Mouse (Mus musculus) MEL (cell line): ENCODE measurements around the gene Ergic2.
A peak's percentile ranks its signal among the peaks of the same experiment; 100 is the strongest.

ENCODE experiments used
- CTCF ChIP-seq, 3 experiments: IDR thresholded peaks in 2 of 3; conservative IDR thresholded peaks in 1 of 3; 2 replicates each; pipeline ENCODE4 v1.5.1; 2011 to 2012; ENCODE audit warnings: low read length in 3 of 3, low read depth in 2 of 3, mild to moderate bottlenecking in 2 of 3, improper control_type of control experiment in 1 of 3, inconsistent platforms in 1 of 3, mixed read lengths in 1 of 3, moderate library complexity in 1 of 3; ENCODE audit not compliant: control insufficient read depth in 1 of 3, insufficient read depth in 1 of 3, poor library complexity in 1 of 3, severe bottlenecking in 1 of 3
- EP300 ChIP-seq, 2 experiments: IDR thresholded peaks; 2 replicates each; pipeline ENCODE4 v1.6.1; 2011; ENCODE audit warnings: improper control_type of control experiment in 2 of 2, low read length in 2 of 2, low read depth in 1 of 2, mild to moderate bottlenecking in 1 of 2
- ETS1 ChIP-seq: IDR thresholded peaks from 2 replicates; pipeline ENCODE4 v1.6.1; 2012; ENCODE audit warnings: low read depth, mild to moderate bottlenecking, inconsistent platforms, low read length, improper control_type of control experiment, moderate library complexity
- MXI1 ChIP-seq: IDR thresholded peaks from 2 replicates; pipeline ENCODE4 v1.6.1; 2011; ENCODE audit warnings: mild to moderate bottlenecking, low read depth, low read length, improper control_type of control experiment
- NRF1 ChIP-seq: IDR thresholded peaks from 2 replicates; pipeline ENCODE4 v1.6.1; 2014; ENCODE audit warnings: low read depth, mild to moderate bottlenecking, inconsistent platforms, low read length, improper control_type of control experiment, moderate library complexity; ENCODE audit not compliant: poor library complexity, insufficient read depth, severe bottlenecking
- POLR2AphosphoS5 ChIP-seq: IDR thresholded peaks from 2 replicates; pipeline ENCODE4 v1.6.1; 2012; ENCODE audit warnings: low read depth, borderline replicate concordance, mild to moderate bottlenecking, inconsistent platforms, low read length, moderate library complexity, mixed read lengths
- RCOR1 ChIP-seq: IDR thresholded peaks from 2 replicates; pipeline ENCODE4 v1.6.1; 2012; ENCODE audit warnings: low read depth, mild to moderate bottlenecking, inconsistent platforms, low read length, improper control_type of control experiment
- TBP ChIP-seq: IDR thresholded peaks from 2 replicates; pipeline ENCODE4 v1.8.0; 2011; ENCODE audit warnings: low read depth, low read length, improper control_type of control experiment
- USF1 ChIP-seq: IDR thresholded peaks from 2 replicates; pipeline ENCODE4 v1.6.1; 2014; ENCODE audit warnings: low read depth, mild to moderate bottlenecking, inconsistent platforms, low read length, improper control_type of control experiment, moderate library complexity

DNA sequence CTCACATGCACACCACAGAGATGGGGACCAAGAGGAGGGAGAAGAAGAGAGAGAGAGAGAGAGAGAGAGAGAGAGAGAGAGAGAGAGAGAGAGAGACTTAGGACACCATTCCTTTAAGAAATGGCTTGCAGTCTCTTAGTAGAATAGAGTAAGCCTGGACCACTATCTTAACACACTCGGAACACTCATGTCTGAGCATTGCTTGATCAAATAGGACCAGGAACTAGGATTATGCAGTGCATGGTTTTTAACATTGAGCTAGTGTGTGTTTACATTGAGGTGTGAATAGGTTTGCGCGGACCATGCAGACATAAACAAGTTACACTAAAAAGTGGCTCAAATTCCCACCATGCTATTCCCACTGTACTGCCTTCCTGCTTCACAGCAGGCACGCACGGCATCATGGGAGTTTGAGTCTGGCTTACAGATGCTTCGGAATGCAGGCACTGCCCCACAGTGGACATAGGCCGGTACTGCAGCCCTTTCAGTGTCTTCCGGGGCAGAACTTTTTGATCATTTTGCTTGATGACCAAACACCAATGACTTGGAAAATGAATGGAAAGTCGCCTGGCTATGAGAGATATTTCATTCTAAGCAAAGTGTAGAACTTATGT lies 76.3 kb downstream of the Ergic2 start:
- TF ChIP-seq USF1 (no peak), ETS1 (no peak), TBP (no peak), EP300 (IDR thresholded peaks at IDR 0.05; ENCODE audit: low read depth in 1 of 2, low read length in 2 of 2) (no peak), RCOR1 (no peak), MXI1 (no peak), CTCF (IDR thresholded peaks at IDR 0.05 in 2 of 3, conservative IDR thresholded peaks at IDR 0.05 in 1 of 3; ENCODE audit: control insufficient read depth in 1 of 3, insufficient read depth in 1 of 3, low read depth in 2 of 3, low read length in 3 of 3, poor library complexity in 1 of 3, severe bottlenecking in 1 of 3) (peak; percentile 85 to 92 (median 88)), NRF1 (no peak), POLR2AphosphoS5 (no peak)
